Mouse (Mus musculus) adrenal gland, postnatal 10 days (tissue): ENCODE data around the gene Hist1h3h. TPM values are rescaled to one million over a fixed set of nuclear protein-coding genes. Genes with fewer than 3 reads are reported as not detected.

Experiments used
- DNase-seq: peaks from one replicate; pipeline ENCODE4 v3.0.0; 2021; ENCODE audit warnings: mixed read lengths
- total RNA-seq, 2 experiments: library from RNA; stranded (reverse); gene quantifications; 2 replicates each; pipeline ENCODE4 v1.2.3; 2021

Gene Hist1h3h
- total RNA-seq, 2 experiments from 2014 or later: 397 to 474 TPM

- no peak for DNase-seq
These were observed 10.6 kb downstream of the Hist1h3h start for GRCm38 (mm10) chr13:21727948-21728572.

GRCm38 (mm10) chr13:21729544-21729943 is 12.1 kb downstream of the Hist1h3h start:
- no peak for DNase-seq

GRCm38 (mm10) chr13:21733466-21733865 is 16.0 kb downstream of the Hist1h3h start:
- DNase-seq: no peak

GRCm38 (mm10) chr13:21734010-21734905 is 16.8 kb downstream of the Hist1h3h start:
- DNase-seq: peak; percentile 85

- DNase-seq: peak; percentile 83
These were observed 17.7 kb downstream of the Hist1h3h start, which contains the start of gene Hist1h4j for GRCm38 (mm10) chr13:21734906-21735767. TSS of gene Hist1h4j (plus strand) at chr13:21735064.

GRCm38 (mm10) chr13:21745006-21745405 is 27.5 kb downstream of the Hist1h3h start:
- DNase-seq: no peak

GRCm38 (mm10) chr13:21749387-21750158 is 32.1 kb downstream of the Hist1h3h start:
- no peak for DNase-seq

- peak; percentile 94 for DNase-seq
These were observed 32.9 kb downstream of the Hist1h3h start, which contains the start of gene Hist1h4k for GRCm38 (mm10) chr13:21750159-21751017. TSS of gene Hist1h4k (minus strand) at chr13:21750505.

- DNase-seq: no peak
These were observed 34.0 kb downstream of the Hist1h3h start for GRCm38 (mm10) chr13:21751417-21751816.

GRCm38 (mm10) chr13:21751827-21752226 is 34.4 kb downstream of the Hist1h3h start:
- no peak for DNase-seq

GRCm38 (mm10) chr13:21752356-21752755 is 34.9 kb downstream of the Hist1h3h start:
- no peak for DNase-seq

- no peak for DNase-seq
These were observed 35.6 kb downstream of the Hist1h3h start for GRCm38 (mm10) chr13:21753051-21753523.

- DNase-seq: peak; percentile 80
These were observed 36.2 kb downstream of the Hist1h3h start, which contains the start of the genes Hist1h2ak and Hist1h2bn for GRCm38 (mm10) chr13:21753524-21754285. TSS of gene Hist1h2ak (minus strand) at chr13:21753827. TSS of gene Hist1h2bn (plus strand) at chr13:21754123.

- peak; percentile 65 for DNase-seq
These were observed 37.0 kb downstream of the Hist1h3h start for GRCm38 (mm10) chr13:21754294-21755001.

- no peak for DNase-seq
These were observed 38.2 kb downstream of the Hist1h3h start for GRCm38 (mm10) chr13:21755707-21756106.
